Mouse (Mus musculus): ENCODE measurements around the gene Adgra1. TPM values are rescaled to one million over a fixed set of nuclear protein-coding genes. Genes with fewer than 3 reads are reported as not detected.

Gene Adgra1
- 11.3 and 15.5 TPM in 2 replicates for polyA plus RNA-seq (2014; fragmentation: Nextera tagmentation; extraction: Ambion mirVana)

- under 1% methylated on average over 27 of the region's 27 CpGs for WGBS
- Histone ChIP-seq H3K9ac (ENCODE audit: low read length) (peak within 1 kb of the TSS; percentile 62), H3K4me3 (ENCODE audit: low read depth, low read length) (peak within 1 kb of the TSS; percentile 28), H3K36me3 (ENCODE audit: control insufficient read depth, insufficient read depth, low read length) (no peaks in the 10 kb centered on the region), H3K4me2 (peak within 1 kb of the TSS; percentile 55), H3K27ac (ENCODE audit: low read depth, low read length) (peak within 1 kb of the TSS; percentile 67), H3K27me3 (ENCODE audit: control insufficient read depth, insufficient read depth, low read length) (no peaks in the 10 kb centered on the region; the same call in 1 of the 2 replicates), H3K9me3 (ENCODE audit: control insufficient read depth, low read length) (no peaks in the 10 kb centered on the region), H3K4me1 (ENCODE audit: control insufficient read depth, insufficient read depth, low read length) (peaks cover 47% of the 10 kb centered on the region)
- ATAC-seq (ENCODE audit: low FRiP score): peak; percentile 88
- DNase-seq (ENCODE audit: low spot score, missing footprints): peak; percentile 96
These were observed at the start of gene Adgra1 for GRCm38 (mm10) chr7:139834036-139834435. Adgra1 (plus strand) TSS chr7:139834174.

GRCm38 (mm10) chr7:139787382-139787781 lies 46.6 kb upstream of the Adgra1 start:
- Histone ChIP-seq H3K27ac (ENCODE audit: low read depth, low read length) (no peak overlapping the region), H3K4me1 (ENCODE audit: control insufficient read depth, insufficient read depth, low read length) (no peaks in the 10 kb centered on the region), H3K27me3 (ENCODE audit: control insufficient read depth, insufficient read depth, low read length) (no peaks in the 10 kb centered on the region), H3K4me3 (ENCODE audit: low read depth, low read length) (no peak overlapping the region), H3K9me3 (ENCODE audit: control insufficient read depth, low read length) (no peaks in the 10 kb centered on the region), H3K4me2 (no peak overlapping the region), H3K9ac (ENCODE audit: low read length) (no peak overlapping the region), H3K36me3 (ENCODE audit: control insufficient read depth, insufficient read depth, low read length) (no peaks in the 10 kb centered on the region)
- DNase-seq (ENCODE audit: low spot score, missing footprints): no peak
- ATAC-seq (ENCODE audit: low FRiP score): no peak
- WGBS: 79% methylated on average over 2 of the region's 2 CpGs

GRCm38 (mm10) chr7:139788927-139789326 lies 45.0 kb upstream of the Adgra1 start:
- H3K27me3 ChIP-seq (ENCODE audit: control insufficient read depth, insufficient read depth, low read length): no peaks in the 10 kb centered on the region
- DNase-seq (ENCODE audit: low spot score, missing footprints) (no peak), ATAC-seq (ENCODE audit: low FRiP score) (no peak)
- H3K27ac ChIP-seq (ENCODE audit: low read depth, low read length): no peak overlapping the region
- no peaks in the 10 kb centered on the region for H3K36me3 ChIP-seq (ENCODE audit: control insufficient read depth, insufficient read depth, low read length)
- WGBS: 67% methylated on average over 11 of the region's 11 CpGs
- no peak overlapping the region for H3K9ac ChIP-seq (ENCODE audit: low read length)
- H3K4me2 ChIP-seq: no peak overlapping the region
- H3K4me3 ChIP-seq (ENCODE audit: low read depth, low read length): no peak overlapping the region
- no peaks in the 10 kb centered on the region for H3K4me1 ChIP-seq (ENCODE audit: control insufficient read depth, insufficient read depth, low read length)
- H3K9me3 ChIP-seq (ENCODE audit: control insufficient read depth, low read length): no peaks in the 10 kb centered on the region

- H3K36me3 ChIP-seq (ENCODE audit: control insufficient read depth, insufficient read depth, low read length): no peaks in the 10 kb centered on the region
- ATAC-seq (ENCODE audit: low FRiP score) (no peak), DNase-seq (ENCODE audit: low spot score, missing footprints) (no peak)
- WGBS: 81% methylated on average over 4 of the region's 4 CpGs
- no peaks in the 10 kb centered on the region for H3K27me3 ChIP-seq (ENCODE audit: control insufficient read depth, insufficient read depth, low read length)
- no peak overlapping the region for H3K4me2 ChIP-seq
- H3K9me3 ChIP-seq (ENCODE audit: control insufficient read depth, low read length): no peaks in the 10 kb centered on the region
- no peaks in the 10 kb centered on the region for H3K4me1 ChIP-seq (ENCODE audit: control insufficient read depth, insufficient read depth, low read length)
- H3K9ac ChIP-seq (ENCODE audit: low read length): no peak overlapping the region
- no peak overlapping the region for H3K4me3 ChIP-seq (ENCODE audit: low read depth, low read length)
- no peak overlapping the region for H3K27ac ChIP-seq (ENCODE audit: low read depth, low read length)
These were observed 44.3 kb upstream of the Adgra1 start for GRCm38 (mm10) chr7:139789718-139790117.

GRCm38 (mm10) chr7:139791601-139792000 lies 42.4 kb upstream of the Adgra1 start:
- DNase-seq (ENCODE audit: low spot score, missing footprints): no peak
- H3K27ac ChIP-seq (ENCODE audit: low read depth, low read length): no peak overlapping the region
- H3K9ac ChIP-seq (ENCODE audit: low read length): no peak overlapping the region
- H3K4me3 ChIP-seq (ENCODE audit: low read depth, low read length): no peak overlapping the region
- H3K4me2 ChIP-seq: no peak overlapping the region
- no peak for ATAC-seq (ENCODE audit: low FRiP score)
- no peaks in the 10 kb centered on the region for H3K4me1 ChIP-seq (ENCODE audit: control insufficient read depth, insufficient read depth, low read length)
- H3K27me3 ChIP-seq (ENCODE audit: control insufficient read depth, insufficient read depth, low read length): no peaks in the 10 kb centered on the region
- H3K36me3 ChIP-seq (ENCODE audit: control insufficient read depth, insufficient read depth, low read length): no peaks in the 10 kb centered on the region
- WGBS: 84% methylated on average over 9 of the region's 9 CpGs
- H3K9me3 ChIP-seq (ENCODE audit: control insufficient read depth, low read length): no peaks in the 10 kb centered on the region

- H3K27me3 ChIP-seq (ENCODE audit: control insufficient read depth, insufficient read depth, low read length): no peaks in the 10 kb centered on the region
- WGBS: 86% methylated on average over 9 of the region's 9 CpGs
- no peak for DNase-seq (ENCODE audit: low spot score, missing footprints)
These were observed 38.9 kb upstream of the Adgra1 start for GRCm38 (mm10) chr7:139795004-139795605.

GRCm38 (mm10) chr7:139797186-139798109 lies 36.5 kb upstream of the Adgra1 start:
- DNase-seq (ENCODE audit: low spot score, missing footprints) (no peak), ATAC-seq (ENCODE audit: low FRiP score) (no peak)
- Histone ChIP-seq H3K4me1 (ENCODE audit: control insufficient read depth, insufficient read depth, low read length) (no peaks in the 10 kb centered on the region), H3K27ac (ENCODE audit: low read depth, low read length) (no peak overlapping the region), H3K4me2 (no peak overlapping the region), H3K9me3 (ENCODE audit: control insufficient read depth, low read length) (no peaks in the 10 kb centered on the region), H3K9ac (ENCODE audit: low read length) (no peak overlapping the region), H3K27me3 (ENCODE audit: control insufficient read depth, insufficient read depth, low read length) (no peaks in the 10 kb centered on the region), H3K4me3 (ENCODE audit: low read depth, low read length) (no peak overlapping the region), H3K36me3 (ENCODE audit: control insufficient read depth, insufficient read depth, low read length) (no peaks in the 10 kb centered on the region)
- 75% methylated on average over 9 of the region's 9 CpGs for WGBS

More at GRCm38 (mm10) chr7:139795004-139795605, 38.9 kb upstream of the Adgra1 start:
- Histone ChIP-seq H3K4me1 (ENCODE audit: control insufficient read depth, insufficient read depth, low read length) (no peaks in the 10 kb centered on the region), H3K9me3 (ENCODE audit: control insufficient read depth, low read length) (no peaks in the 10 kb centered on the region), H3K9ac (ENCODE audit: low read length) (no peak overlapping the region), H3K27ac (ENCODE audit: low read depth, low read length) (no peak overlapping the region), H3K4me3 (ENCODE audit: low read depth, low read length) (no peak overlapping the region), H3K36me3 (ENCODE audit: control insufficient read depth, insufficient read depth, low read length) (no peaks in the 10 kb centered on the region), H3K4me2 (no peak overlapping the region)
- ATAC-seq (ENCODE audit: low FRiP score): no peak

GRCm38 (mm10) chr7:139806175-139806601 lies 27.8 kb upstream of the Adgra1 start:
- Histone ChIP-seq H3K4me1 (ENCODE audit: control insufficient read depth, insufficient read depth, low read length) (peaks cover 3% of the 10 kb centered on the region), H3K36me3 (ENCODE audit: control insufficient read depth, insufficient read depth, low read length) (no peaks in the 10 kb centered on the region), H3K27me3 (ENCODE audit: control insufficient read depth, insufficient read depth, low read length) (no peaks in the 10 kb centered on the region), H3K9me3 (ENCODE audit: control insufficient read depth, low read length) (no peaks in the 10 kb centered on the region), H3K9ac (ENCODE audit: low read length) (no peak overlapping the region), H3K4me2 (no peak overlapping the region), H3K4me3 (ENCODE audit: low read depth, low read length) (no peak overlapping the region), H3K27ac (ENCODE audit: low read depth, low read length) (no peak overlapping the region)
- ATAC-seq (ENCODE audit: low FRiP score) (no peak), DNase-seq (ENCODE audit: low spot score, missing footprints) (no peak)
- WGBS: 56% methylated on average over 8 of the region's 8 CpGs

GRCm38 (mm10) chr7:139810036-139810435 lies 23.9 kb upstream of the Adgra1 start:
- no peak overlapping the region for H3K4me2 ChIP-seq
- H3K4me3 ChIP-seq (ENCODE audit: low read depth, low read length): no peak overlapping the region
- no peaks in the 10 kb centered on the region; the same call in 1 of the 2 replicates for H3K9me3 ChIP-seq (ENCODE audit: control insufficient read depth, low read length)
- H3K27ac ChIP-seq (ENCODE audit: low read depth, low read length): no peak overlapping the region
- WGBS: 76% methylated on average over 6 of the region's 6 CpGs
- ATAC-seq (ENCODE audit: low FRiP score) (no peak), DNase-seq (ENCODE audit: low spot score, missing footprints) (no peak)
- H3K27me3 ChIP-seq (ENCODE audit: control insufficient read depth, insufficient read depth, low read length): no peaks in the 10 kb centered on the region
- no peak overlapping the region for H3K9ac ChIP-seq (ENCODE audit: low read length)
- H3K4me1 ChIP-seq (ENCODE audit: control insufficient read depth, insufficient read depth, low read length): peaks cover 3% of the 10 kb centered on the region
- no peaks in the 10 kb centered on the region for H3K36me3 ChIP-seq (ENCODE audit: control insufficient read depth, insufficient read depth, low read length)

Measured in midbrain, embryonic 11.5 days (tissue).